Mouse (Mus musculus) heart, adult 2 months (tissue): ENCODE results near the gene Lipe.

Experiments
- CTCF ChIP-seq: fragments of 200-600 bp; IDR thresholded peaks from 2 replicates; pipeline ENCODE4 v1.8.1; 2022; ENCODE audit warnings: antibody characterized with exemption, mild to moderate bottlenecking, moderate library complexity
- EP300 ChIP-seq: fragments of 200-500 bp; IDR thresholded peaks from 2 replicates; pipeline ENCODE4 v1.6.1; 2011; ENCODE audit warnings: low read depth, low read length, control low read depth; ENCODE audit not compliant: insufficient read depth
- POLR2A ChIP-seq: fragments of 200-500 bp; IDR thresholded peaks from 2 replicates; pipeline ENCODE4 v1.6.1; 2011; ENCODE audit warnings: mild to moderate bottlenecking, low read depth, low read length, control low read depth; ENCODE audit not compliant: insufficient read depth

DNA sequence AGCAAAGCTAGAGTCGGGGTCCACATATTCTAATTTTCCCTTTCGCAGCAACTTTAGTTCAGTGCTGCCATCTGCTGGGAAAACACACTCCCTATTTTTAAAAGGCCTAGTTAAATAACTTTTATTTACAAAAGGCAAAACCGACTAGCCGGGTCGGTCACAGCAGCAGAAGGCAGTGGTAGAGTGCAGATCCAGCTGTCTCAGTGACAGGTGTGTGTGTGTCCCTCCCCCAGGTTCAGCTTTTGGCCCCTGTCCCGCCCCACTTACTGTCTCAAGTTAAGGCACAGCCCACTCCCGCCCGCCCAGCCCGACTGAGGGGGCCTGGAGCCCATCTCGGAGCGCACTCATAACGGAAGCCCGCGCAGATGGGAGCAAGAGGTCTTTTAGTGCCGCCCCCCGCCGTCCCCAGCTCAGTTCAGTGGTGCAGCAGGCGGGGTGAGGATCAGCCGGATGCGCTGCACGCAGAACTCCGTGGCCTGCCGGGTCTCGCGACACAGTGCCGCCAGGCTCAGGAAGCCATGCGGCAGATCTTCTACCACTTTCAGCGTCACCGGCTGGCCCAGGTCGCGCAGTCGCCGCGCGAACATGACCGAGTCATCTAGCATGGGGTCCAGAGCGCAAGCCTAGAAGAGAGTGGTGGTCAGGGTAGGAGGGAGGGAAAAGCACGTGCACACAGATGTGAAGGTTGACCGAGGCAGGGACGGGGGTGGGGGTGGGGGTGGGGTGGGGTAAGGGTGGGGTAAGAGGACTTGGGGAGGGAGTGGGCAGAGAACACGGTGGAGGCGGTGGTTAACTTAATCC lies 18.8 kb downstream of the Lipe start:
- TF ChIP-seq POLR2A (no peak), CTCF (peak; percentile 68), EP300 (no peak)
